Mouse (Mus musculus): ENCODE measurements around the gene Rcl1.

GRCm38 (mm10) chr19:29138546-29139270 is 37.5 kb downstream of the Rcl1 start:
- TF ChIP-seq FLI1 (IDR thresholded peaks at IDR 0.05; ENCODE audit: low read length) (no peak), GATA1 (IDR thresholded peaks at IDR 0.05; ENCODE audit: borderline replicate concordance, low read length) (no peak)

Data from megakaryocyte, embryonic 14.5 days (primary cell).